Mouse (Mus musculus) kidney, adult 2 months (tissue): ENCODE data around the gene Kcnh1. TPM values are rescaled to one million over a fixed set of nuclear protein-coding genes. Genes with fewer than 3 reads are reported as not detected.

Source experiments
- DNase-seq: peaks from one replicate; pipeline ENCODE4 v3.0.0; 2021
- H3K27ac ChIP-seq: fragments of 200-500 bp; 2 replicates; pipeline ENCODE4 v1.5.1; 2012; ENCODE audit warnings: low read depth, low read length, control low read depth, inconsistent platforms; ENCODE audit not compliant: insufficient read depth
- H3K27me3 ChIP-seq: fragments of 200-500 bp; replicated peaks from 2 replicates; pipeline ENCODE4 v1.6.1; 2012; ENCODE audit warnings: mild to moderate bottlenecking, moderate library complexity, low read length, inconsistent platforms; ENCODE audit not compliant: control insufficient read depth, insufficient read depth
- H3K36me3 ChIP-seq: fragments of 200-500 bp; 2 replicates; pipeline ENCODE4 v1.6.1; 2012; ENCODE audit warnings: mild to moderate bottlenecking, moderate library complexity, low read length, inconsistent platforms; ENCODE audit not compliant: control insufficient read depth, insufficient read depth
- H3K4me1 ChIP-seq: fragments of 200-500 bp; 2 replicates; pipeline ENCODE4 v1.6.1; 2011; ENCODE audit warnings: low read length; ENCODE audit not compliant: control insufficient read depth, insufficient read depth
- H3K4me3 ChIP-seq: fragments of 200-500 bp; 2 replicates; pipeline ENCODE4 v1.5.1; 2011; ENCODE audit warnings: mild to moderate bottlenecking, low read depth, low read length, control low read depth; ENCODE audit not compliant: insufficient read depth
- CTCF ChIP-seq: fragments of 200-500 bp; conservative IDR thresholded peaks from 2 replicates; pipeline ENCODE4 v1.5.1; 2011; ENCODE audit warnings: low read depth, mild to moderate bottlenecking, control low read depth, low read length, moderate library complexity, mixed read lengths; ENCODE audit not compliant: insufficient read depth, insufficient read length
- POLR2A ChIP-seq: fragments of 200-500 bp; IDR thresholded peaks from one replicate; pipeline ENCODE4 v1.6.1; 2011; ENCODE audit warnings: low read depth, low read length, control low read depth
- WGBS: fragments of 180-500 bp; shearing (Covaris S2); methylation state at CpG from one replicate; pipeline ENCODE4 v1.1.7; 2018; 5-methylcytosine and 5-hydroxymethylcytosine counted together
- polyA plus RNA-seq: library from polyadenylated mRNA; depleted of rRNA; stranded (reverse); fragments of >200 nt; gene quantifications from 2 replicates; pipeline ENCODE4 v1.2.3, GENCODE M21; 2012

Gene Kcnh1
- polyA plus RNA-seq, 1 experiment = 0.52 TPM

DNA sequence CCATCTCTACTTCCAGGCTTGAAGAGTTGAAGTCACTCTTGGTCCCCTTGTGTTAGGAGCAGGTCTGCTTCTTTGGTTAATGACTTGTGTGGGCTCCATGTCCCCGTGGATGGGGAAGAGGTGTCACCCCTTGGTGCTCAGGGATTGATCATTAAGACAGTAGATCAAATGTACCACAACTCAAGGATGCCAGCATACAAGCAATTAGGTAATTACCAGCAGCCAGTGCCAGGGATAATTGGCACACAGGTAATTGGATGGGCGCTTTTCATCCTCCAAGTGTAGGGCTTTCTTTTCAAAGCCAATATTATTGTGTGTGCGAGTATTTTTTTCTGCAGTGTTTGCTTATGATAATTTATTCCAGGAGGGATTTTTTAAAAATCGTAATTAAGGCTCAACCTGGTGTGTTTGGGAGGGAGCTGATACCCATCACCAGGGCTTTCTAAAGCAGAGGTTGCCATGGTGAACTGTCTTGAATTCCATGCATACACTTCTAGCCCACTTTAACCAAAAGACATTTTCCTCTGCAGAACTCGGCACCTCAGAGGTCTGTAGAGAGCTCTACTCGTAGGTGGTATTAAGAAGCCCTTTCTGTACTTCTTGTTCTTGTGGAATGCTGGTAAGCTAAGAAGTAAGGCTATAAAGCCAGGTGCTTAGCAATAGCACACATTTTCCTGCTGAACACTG is 248.7 kb downstream of the Kcnh1 start:
- no peak for DNase-seq
- no peaks in the 10 kb centered on the region for H3K4me1 ChIP-seq
- 74% methylated on average over 6 of the region's 6 CpGs for WGBS
- H3K27me3 ChIP-seq = no peaks in the 10 kb centered on the region
- TF ChIP-seq CTCF (no peak), POLR2A (no peak)
- no peak overlapping the region for H3K27ac ChIP-seq
- H3K4me3 ChIP-seq = no peak overlapping the region
- no peaks in the 10 kb centered on the region for H3K36me3 ChIP-seq

GRCm38 (mm10) chr1:192442772-192443445 is 252.3 kb downstream of the Kcnh1 start:
- no peak for TF ChIP-seq CTCF
- TF ChIP-seq POLR2A = no peak
- no peak for DNase-seq

DNA sequence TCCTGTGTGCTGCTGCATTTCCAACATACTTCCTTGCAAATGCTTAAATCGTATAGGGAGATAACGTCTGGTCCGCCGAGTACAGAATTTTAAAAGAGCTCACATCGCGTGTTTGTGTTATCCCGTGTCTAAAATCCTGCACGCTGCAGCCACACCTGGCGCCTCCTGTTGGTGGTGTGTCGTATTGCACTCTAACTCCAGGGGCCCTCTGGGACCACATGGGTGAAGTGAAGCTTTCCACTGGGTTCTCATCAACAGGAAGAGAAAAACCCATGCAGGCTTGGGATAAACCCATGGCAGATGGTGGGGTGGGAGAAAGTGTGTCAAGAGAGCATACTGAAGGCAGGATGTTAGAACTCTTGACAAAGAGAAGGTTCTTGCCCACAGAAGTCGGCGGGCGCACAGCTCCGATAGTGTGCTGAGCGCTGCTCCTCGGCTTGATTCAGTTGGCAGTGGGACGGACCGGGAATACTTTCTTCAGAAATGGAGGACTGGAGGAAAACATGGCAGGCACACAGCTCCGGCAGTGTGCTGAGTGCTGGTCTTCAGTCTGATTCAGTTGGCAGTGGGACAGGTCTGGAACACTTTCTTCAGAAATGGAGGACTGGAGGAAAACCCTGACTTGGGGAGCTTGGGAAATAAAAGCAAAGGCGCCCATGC is 253.6 kb downstream of the Kcnh1 start:
- Histone ChIP-seq H3K4me3 (no peak overlapping the region), H3K4me1 (peaks cover 5% of the 10 kb centered on the region; the same call in 1 of the 2 replicates), H3K27ac (no peak overlapping the region), H3K27me3 (no peaks in the 10 kb centered on the region), H3K36me3 (no peaks in the 10 kb centered on the region)
- no peak for TF ChIP-seq POLR2A
- peak; percentile 40 for TF ChIP-seq CTCF
- 82% methylated on average over 20 of the region's 20 CpGs for WGBS
- no peak for DNase-seq

More at GRCm38 (mm10) chr1:192442772-192443445, 252.3 kb downstream of the Kcnh1 start:
- WGBS = 92% methylated on average over 5 of the region's 5 CpGs
- H3K36me3 ChIP-seq = no peaks in the 10 kb centered on the region
- H3K4me3 ChIP-seq = no peak overlapping the region
- 0 out of 2 replicates have a peak, but pooled peaks cover under 1% of the 10 kb centered on the region for H3K4me1 ChIP-seq
- H3K27me3 ChIP-seq = no peaks in the 10 kb centered on the region
- no peak overlapping the region for H3K27ac ChIP-seq

DNA sequence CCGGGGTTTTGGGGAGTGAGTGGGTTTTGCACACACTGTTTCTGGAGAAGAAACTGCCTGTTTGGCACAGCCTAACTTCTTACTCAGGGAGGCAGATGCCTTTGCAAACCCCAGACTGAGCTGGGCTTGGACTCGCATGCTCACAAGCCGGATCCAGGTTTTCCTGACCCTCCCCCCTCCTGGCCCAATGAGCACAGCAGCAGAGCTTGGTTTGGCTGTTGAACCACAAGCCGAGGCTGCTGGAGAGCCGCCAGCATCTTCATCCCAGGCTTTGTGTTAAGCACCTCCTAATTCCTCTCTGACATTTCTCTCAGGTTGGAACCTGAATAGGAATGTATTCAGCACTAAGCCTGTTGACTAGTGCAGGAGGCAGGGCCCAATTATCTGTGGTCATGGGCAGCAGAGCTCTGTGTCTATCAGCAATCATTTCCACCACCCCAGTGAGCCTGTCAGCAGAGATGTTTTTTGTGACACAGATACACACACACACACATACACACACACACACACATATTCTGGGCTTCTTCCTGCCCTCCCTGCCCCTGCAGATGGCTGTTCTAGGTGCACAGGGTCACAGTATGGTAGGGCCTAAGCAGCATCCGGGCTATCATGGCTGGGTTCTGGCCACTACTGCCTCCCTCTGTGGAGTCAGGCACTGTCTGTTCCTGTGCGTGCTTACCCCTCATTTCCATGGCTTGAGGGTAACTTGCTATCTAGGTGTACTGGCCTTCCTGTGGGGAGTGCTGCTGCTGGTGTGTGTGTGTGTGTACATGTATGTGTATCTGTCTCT is 254.3 kb downstream of the Kcnh1 start:
- Histone ChIP-seq H3K27ac (no peak overlapping the region), H3K36me3 (no peaks in the 10 kb centered on the region), H3K27me3 (no peaks in the 10 kb centered on the region), H3K4me1 (peaks cover 7% of the 10 kb centered on the region; the same call in 1 of the 2 replicates), H3K4me3 (no peak overlapping the region)
- no peak for TF ChIP-seq POLR2A
- no peak for TF ChIP-seq CTCF
- 47% methylated on average over 7 of the region's 7 CpGs for WGBS
- peak; percentile 92 for DNase-seq

- Histone ChIP-seq H3K4me1 (peaks cover 7% of the 10 kb centered on the region; the same call in 1 of the 2 replicates), H3K36me3 (no peaks in the 10 kb centered on the region), H3K27me3 (no peaks in the 10 kb centered on the region), H3K4me3 (no peak overlapping the region), H3K27ac (no peak overlapping the region)
- WGBS = 45% methylated on average over 5 of the region's 5 CpGs
- no peak for TF ChIP-seq CTCF
- TF ChIP-seq POLR2A = no peak
- DNase-seq = peak; percentile 28
Observed at GRCm38 (mm10) chr1:192446158-192446557, 255.6 kb downstream of the Kcnh1 start.

GRCm38 (mm10) chr1:192447666-192448065 is 257.1 kb downstream of the Kcnh1 start:
- Histone ChIP-seq H3K36me3 (no peaks in the 10 kb centered on the region), H3K27ac (peak overlapping the region; percentile 79), H3K27me3 (no peaks in the 10 kb centered on the region), H3K4me1 (peaks cover 7% of the 10 kb centered on the region; the same call in 1 of the 2 replicates), H3K4me3 (no peak overlapping the region)
- WGBS = 40% methylated on average over 2 of the region's 2 CpGs
- TF ChIP-seq CTCF (no peak), POLR2A (no peak)
- DNase-seq = peak; percentile 52
